Mouse (Mus musculus): ENCODE data around the gene Hcst. TPM values are rescaled to one million over a fixed set of nuclear protein-coding genes. Genes with fewer than 3 reads are reported as not detected.

Hcst gene
- total RNA-seq (2023): 153 TPM

DNA sequence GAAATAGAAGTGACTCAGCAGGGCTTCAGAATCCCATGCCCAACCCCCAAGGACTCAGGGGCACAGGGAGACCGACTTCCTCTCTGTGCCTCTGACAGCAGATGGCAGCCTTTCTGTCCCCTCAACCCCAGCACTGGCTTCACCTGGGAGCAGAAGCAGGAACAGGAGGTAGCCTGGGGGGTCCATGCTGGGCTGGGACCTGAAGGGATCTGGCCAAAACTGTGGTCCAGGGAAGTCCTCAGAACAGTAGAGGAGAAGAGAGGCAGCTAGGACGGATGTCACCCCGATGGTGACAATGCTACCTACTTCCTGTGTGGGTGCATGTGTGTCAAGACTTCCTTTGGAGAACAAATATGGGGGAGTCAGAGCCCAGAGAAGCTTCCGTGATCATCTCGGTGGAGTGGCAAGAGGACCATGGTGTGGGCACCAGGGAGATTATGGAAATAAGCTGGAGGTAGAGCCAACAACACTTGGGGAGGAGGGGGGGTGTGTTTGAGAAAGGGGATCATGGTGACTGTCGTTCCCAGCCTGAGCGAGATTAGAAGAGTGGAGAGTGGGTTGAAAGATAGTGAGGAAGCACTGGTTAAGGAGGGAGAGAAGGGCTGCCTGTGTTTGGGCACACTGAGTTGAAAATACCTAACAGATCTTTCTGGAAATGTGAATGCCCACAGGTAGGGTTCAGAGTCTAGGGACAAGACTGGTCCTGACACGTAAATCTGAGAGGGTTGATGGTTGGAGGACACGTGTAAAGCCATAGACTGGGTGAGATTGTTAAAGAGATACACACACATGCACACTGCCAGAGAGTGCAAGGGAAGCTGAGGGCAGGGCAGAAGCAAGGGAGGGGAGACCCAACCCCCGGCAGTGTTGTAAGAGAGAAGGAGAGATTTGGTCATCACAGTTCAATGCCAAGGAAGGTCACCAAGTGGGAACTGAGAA lies at the start of gene Hcst:
TSS of gene Hcst (minus strand) at position 294 of the 939 bp plus-strand sequence.

DNA sequence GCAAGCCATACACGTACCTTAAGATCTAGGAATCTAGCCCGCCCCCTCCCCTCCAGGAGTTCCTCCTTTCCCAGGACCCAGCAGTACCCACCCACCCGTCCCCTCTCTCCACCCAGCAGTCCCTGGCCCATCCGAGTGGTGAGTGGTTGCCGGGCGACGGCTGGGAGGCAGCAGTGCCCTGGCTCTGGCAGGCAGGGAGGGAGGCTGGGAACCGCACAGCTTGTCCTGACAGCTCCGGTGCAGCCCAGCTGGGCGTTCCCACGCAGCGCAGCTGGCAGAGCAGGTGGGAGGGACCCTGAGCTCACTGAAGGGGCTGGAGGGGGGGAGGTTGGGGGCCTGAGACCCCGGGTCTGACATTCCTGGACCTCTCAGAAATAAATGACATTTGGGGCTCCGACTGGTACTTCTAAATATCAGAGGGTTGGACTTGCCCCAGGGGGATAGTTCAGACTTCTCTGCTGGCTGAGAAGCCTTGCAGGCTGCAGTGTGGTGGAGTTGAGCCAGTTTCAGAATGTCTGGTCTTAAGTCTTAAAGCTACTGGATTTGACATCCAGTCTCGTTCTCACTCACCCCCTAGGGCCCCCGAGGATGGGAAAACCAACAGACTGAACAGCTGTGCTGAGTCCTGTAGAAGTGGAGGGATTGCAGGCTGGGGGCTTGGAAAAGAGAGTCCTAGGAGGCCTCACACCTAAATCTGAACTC lies 38.1 kb upstream of the Hcst start, which contains the start of the genes Kirrel2 and Nphs1:
TSS of gene Kirrel2 (minus strand) at position 62 of the 702 bp plus-strand sequence.
TSS of gene Nphs1 (plus strand) at position 687 of the 702 bp plus-strand sequence.

DNA sequence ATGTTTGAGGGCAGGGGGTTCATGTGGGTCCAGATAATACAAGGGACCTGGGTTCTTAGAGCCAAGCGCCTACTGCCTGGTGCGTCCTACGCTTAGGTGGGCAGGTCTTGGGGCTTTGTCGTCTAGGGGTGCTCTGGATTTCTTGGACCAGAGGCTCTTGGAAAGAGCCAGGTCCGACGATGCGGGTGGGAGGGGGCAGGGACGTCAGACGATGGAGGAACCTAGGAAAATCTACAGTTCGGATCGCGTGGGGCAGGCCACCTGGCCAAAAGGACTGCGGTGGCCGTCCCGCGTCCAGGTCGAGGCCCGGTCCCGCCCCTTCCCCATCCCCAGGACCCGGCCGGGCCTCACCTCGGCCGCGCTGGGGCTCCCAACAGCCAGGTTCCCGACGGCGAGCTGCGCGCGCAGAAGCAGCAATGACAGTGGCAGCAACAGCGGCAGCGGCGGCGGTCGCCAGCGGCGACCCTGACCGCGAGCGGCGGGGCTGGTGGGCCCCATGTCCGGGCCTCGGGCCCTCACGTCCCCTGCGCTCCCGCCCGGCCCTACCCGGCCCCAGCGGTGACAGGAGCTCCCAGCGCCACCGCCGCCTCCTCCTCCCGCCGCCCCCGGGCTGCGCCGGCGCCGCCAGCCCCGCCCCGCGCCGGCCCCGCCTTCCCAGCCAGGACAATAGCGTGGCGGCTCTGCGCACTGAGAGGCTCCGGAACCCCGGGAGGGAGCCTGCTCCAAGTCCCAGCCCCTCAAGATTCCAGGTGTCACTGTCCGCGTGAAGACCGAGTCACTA lies 25.5 kb upstream of the Hcst start, which contains the start of gene Aplp1:
TSS of gene Aplp1 (minus strand) at position 565 of the 781 bp plus-strand sequence.

DNA sequence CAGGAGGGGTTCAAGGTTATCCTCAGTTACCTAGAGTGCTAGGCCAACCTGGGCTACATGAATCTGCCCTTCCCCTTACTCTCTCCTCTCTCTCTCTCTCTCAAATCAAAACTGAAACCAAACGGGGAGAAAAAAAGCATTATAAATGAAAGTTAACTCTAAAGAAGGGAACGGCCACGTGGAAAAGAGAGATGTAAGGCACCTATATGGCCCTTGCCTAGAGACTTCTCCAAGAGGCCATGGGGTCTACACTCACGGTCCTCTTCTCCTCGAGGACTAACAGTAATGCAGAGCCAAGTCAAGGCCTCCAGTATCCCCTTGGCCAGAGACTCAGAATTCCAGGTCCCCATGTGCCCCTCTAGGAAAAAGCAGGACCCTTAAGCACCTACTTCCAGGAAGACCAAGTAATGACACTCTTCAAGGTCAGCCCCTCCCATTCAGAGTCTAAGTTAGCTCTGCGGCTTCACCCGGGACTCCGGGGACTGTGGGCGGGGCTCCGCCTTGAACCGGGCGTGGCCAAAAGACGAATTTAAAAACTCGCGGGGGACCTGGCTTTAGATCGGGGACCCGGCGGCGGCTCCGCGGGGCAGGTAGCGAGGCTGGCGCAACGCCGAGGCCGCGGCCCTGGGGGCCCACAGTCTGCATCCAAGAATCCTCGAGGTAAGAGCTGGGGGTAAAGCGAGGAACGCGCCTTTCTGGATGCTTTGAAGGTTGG lies 1.7 kb upstream of the Hcst start, which contains the start of gene Nfkbid:
TSS of gene Nfkbid (plus strand) at position 558 of the 715 bp plus-strand sequence.

DNA sequence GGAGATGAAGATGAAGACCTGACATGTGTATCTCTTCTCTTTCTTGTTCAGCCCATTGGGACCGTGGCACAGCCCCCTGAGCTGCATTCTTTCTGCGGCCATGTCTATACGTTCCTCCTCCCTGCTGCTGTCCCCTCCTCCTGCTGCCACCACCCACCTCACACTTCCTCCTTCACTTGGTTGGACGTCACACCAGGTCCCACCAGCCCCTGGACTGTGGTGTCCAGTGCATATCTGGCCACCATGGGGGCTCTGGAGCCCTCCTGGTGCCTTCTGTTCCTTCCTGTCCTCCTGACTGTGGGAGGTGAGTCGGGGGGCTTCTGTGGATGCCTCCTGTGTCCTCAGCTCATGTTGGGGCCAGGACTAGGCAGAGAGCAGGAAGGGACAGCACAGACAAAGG lies 6.1 kb downstream of the Hcst start, which contains the start of gene Tyrobp:
TSS of gene Tyrobp (plus strand) at position 165 of the 400 bp plus-strand sequence.

Other genes with a start within 250 kb of the Hcst start
- gene Cox7a1, start 235.7 kb downstream of the Hcst start, total RNA-seq (2023): not detected
- gene Capns1, start 221.0 kb downstream of the Hcst start, total RNA-seq (2023): 123 TPM
- 23.6 TPM for gene Polr2i, start 187.9 kb downstream of the Hcst start, total RNA-seq (2023)
- 25.8 TPM for gene Tbcb, start 187.6 kb downstream of the Hcst start, total RNA-seq (2023)
- gene Ovol3, start 184.1 kb downstream of the Hcst start, total RNA-seq (2023): not detected
- gene Thap8, start 139.8 kb downstream of the Hcst start, total RNA-seq (2023): 0.64 TPM
- 5.8 TPM for gene Wdr62, start 139.4 kb downstream of the Hcst start, total RNA-seq (2023)
- 0.53 TPM for gene Clip3, start 128.1 kb downstream of the Hcst start, total RNA-seq (2023)
- gene Alkbh6, start 111.1 kb downstream of the Hcst start, total RNA-seq (2023): 64.0 TPM
- 6.4 TPM for gene Syne4, start 105.0 kb downstream of the Hcst start, total RNA-seq (2023)
- gene E130208F15Rik, start 98.1 kb downstream of the Hcst start, total RNA-seq (2023): 5.8 TPM
- gene Sdhaf1, start 96.0 kb downstream of the Hcst start, total RNA-seq (2023): 14.3 TPM
- not detected for gene Lrfn3, start 57.1 kb downstream of the Hcst start, total RNA-seq (2023)
- gene Tyrobp, start 6.1 kb downstream of the Hcst start, total RNA-seq (2023): 30.8 TPM
- gene Nfkbid, start 1.9 kb upstream of the Hcst start, total RNA-seq (2023): 83.8 TPM
- 1.3 TPM for gene Aplp1, start 25.7 kb upstream of the Hcst start, total RNA-seq (2023)
- gene Kirrel2, start 37.8 kb upstream of the Hcst start, total RNA-seq (2023): not detected
- gene Nphs1, start 38.5 kb upstream of the Hcst start, total RNA-seq (2023): 0.29 TPM
- gene Prodh2, start 73.8 kb upstream of the Hcst start, total RNA-seq (2023): not detected
- gene Arhgap33, start 115.2 kb upstream of the Hcst start, total RNA-seq (2023): 5.4 TPM
- gene Hspb6, start 132.3 kb upstream of the Hcst start, total RNA-seq (2023): 1.5 TPM
- gene Proser3, start 132.4 kb upstream of the Hcst start, total RNA-seq (2023): 8.9 TPM
- 34.1 TPM for gene Lin37, start 140.0 kb upstream of the Hcst start, total RNA-seq (2023)
- 62.4 TPM for gene U2af1l4, start 143.4 kb upstream of the Hcst start, total RNA-seq (2023)
- 24.2 TPM for gene Gm49396, start 143.5 kb upstream of the Hcst start, total RNA-seq (2023)
- 122 TPM for gene Psenen, start 143.8 kb upstream of the Hcst start, total RNA-seq (2023)
- 36.2 TPM for gene Igflr1, start 145.6 kb upstream of the Hcst start, total RNA-seq (2023)
- gene Kmt2b, start 168.9 kb upstream of the Hcst start, total RNA-seq (2023): 101 TPM
- not detected for gene Zbtb32, start 179.1 kb upstream of the Hcst start, total RNA-seq (2023)
- not detected for gene Upk1a, start 193.0 kb upstream of the Hcst start, total RNA-seq (2023)
- 159 TPM for gene Cox6b1, start 206.3 kb upstream of the Hcst start, total RNA-seq (2023)
- not detected for gene Etv2, start 216.0 kb upstream of the Hcst start, total RNA-seq (2023)
- 95.6 TPM for gene Rbm42, start 230.5 kb upstream of the Hcst start, total RNA-seq (2023)
- gene Haus5, start 245.1 kb upstream of the Hcst start, total RNA-seq (2023): 33.8 TPM